Mouse (Mus musculus): Measurements from ENCODE around the gene Clpb.
A peak's percentile ranks its signal among the peaks of the same experiment; 100 is the strongest.

Gene Clpb

DNA sequence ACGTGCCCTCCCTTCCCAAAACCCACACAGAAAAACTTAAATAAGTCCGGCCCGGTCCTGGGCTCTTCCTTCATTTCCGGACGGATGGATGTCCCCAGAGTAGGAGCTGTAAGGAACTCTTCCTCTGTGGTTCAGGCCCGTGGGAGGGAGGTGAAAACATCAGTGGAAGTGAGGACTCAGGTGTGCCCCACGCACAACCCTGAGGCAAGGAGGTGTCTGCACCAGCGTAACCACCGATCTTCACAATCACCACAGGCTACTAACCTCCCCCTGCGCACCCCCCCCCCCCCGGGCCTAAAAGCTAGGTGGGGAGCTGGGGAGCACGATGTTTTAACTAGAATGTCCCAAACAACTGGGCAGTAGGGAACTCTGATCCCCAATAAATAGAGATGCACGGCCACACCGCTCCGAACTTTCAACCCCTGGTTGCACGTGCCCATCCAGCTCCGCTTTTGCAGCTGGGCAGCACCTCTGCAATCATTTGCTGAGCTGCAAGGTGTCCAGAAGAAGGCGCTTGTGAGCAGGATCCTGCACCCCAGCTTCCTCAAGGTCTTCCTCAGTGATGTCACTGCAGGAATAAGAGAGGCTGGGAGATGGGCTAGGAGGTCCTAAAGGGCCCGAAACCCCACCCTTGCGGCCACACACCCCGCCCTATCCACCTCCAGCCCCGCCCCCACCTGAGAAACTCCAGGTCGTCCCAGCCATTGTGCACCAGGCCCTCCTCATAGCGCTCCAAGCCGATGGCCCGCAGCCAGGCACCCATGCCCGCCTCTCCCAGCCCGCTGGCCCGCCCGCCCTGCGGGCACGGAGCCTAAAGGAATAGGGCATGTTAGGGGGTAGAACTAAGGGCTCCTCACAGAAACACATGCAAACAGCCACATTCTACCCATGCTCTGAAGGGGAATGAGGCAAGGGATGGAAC lies 159.7 kb downstream of the Clpb start:
- DNase-seq: no peak

DNA sequence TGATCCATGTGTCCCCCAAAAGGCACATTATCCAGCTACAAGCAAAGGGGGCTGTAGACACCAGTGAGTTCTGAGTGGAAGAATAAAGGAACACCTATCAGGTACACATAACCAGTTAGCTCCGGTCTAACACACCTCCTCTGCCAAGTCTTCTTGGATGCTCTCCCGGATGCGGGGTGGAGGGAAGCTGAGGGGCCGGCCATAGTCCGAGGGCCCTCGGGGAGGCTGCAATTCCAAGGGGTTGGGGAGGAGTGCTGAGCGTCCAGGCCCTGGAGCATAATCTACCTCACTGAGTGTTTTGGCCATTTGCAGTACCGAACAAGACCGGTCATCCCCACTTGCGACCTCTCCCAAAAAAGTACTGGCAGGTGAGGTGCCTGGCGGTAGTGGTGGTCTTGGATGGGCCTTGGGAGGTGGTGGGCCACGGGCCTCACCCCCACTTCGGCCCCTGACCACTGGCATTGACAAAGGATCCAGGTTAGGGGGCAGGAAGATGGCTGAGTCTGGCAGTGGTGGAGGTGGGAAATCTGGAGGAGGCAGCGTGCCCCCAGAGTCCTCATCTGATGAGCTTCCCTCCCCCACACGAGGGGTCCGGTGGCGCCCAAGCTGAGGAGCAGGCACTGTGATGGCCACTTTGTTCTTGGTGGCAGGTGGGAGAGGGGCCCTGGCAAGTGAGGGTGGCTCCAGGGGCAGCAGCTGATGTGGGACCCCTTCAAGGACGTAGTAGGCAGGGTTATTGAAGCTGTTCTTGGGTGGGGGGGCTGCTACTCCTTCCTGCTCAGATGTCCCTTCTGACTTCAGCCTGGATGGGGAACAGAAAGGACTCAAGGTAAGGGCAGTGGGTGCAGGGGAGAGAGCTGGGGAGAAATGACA lies 160.6 kb downstream of the Clpb start:
- no peak for DNase-seq

DNA sequence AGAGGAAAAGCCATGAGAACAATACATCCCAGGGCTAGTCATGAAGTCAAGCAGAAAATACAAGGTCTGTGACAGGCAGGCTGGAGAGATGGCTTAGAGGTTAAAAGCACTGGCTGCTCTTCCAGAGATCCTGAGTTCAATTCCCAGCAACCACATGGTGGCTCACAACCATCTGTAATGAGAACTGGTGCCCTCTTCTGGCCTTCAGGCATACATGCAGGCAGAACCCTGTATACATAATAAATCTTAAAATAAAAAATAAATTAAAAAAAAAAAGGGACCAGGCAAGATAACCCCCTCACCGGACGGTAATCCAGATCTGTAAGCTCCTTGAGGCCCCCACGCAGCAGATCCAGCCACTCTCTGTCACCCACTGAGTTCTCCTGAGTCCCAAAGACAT lies 166.9 kb downstream of the Clpb start:
- DNase-seq: no peak

DNA sequence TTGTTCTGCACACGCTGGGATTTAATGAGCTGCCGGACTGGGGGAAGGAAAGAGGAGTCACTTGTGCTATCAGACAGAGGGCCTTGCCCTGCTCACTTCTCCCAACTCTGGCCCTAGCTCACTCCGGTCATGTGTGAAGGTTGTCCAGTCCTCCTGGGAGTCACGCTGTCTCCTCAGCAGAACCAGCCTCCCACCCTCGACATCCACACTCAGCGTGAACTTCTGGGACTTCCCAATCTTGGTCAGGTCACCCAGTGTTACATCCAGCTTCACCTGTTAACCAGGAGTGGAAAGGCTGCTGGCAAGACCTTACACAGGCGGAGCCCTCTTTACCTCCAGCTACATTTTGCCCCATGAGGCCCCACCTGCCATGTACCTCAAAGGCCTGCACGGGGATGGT lies 168.0 kb downstream of the Clpb start:
- DNase-seq: no peak

DNA sequence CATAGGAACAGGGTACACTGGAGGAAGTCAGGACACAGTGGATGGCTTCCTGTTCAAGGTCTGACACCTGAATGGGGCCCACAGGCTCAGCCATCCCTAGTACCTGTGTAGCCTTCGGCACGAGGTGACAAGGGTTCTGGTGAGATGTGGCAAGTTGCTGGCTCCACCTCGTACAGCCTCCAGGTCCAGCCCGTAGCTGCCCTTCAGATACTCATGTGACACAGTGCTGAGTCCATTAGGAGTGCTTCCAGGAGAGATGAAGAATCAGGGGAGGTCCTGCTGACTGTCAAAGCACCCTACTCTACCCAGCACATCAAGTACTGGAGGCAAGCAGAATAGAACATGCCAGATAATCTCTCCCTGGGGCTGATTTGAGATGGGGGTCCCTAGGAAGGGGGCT lies 168.9 kb downstream of the Clpb start:
- no peak for DNase-seq

DNA sequence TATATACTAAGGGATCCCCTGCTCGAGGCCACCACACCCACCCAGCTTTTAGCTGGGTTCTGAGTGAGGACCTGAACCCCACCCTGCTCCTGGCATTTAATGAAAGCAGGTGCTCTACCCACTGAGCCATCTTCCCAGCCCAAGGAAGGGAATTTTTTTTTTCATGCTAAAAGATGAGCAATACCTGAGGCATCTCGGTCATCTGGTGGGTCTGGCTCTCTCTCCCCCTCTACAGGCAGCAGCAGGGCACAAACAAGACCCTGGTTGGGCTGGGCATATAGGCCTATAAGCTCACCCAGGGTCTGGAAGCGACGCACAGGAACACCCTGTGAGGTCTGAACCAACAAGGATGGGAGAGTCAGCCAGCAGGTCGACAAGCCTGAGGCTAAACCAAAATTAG lies 169.9 kb downstream of the Clpb start:
- no peak for DNase-seq

DNA sequence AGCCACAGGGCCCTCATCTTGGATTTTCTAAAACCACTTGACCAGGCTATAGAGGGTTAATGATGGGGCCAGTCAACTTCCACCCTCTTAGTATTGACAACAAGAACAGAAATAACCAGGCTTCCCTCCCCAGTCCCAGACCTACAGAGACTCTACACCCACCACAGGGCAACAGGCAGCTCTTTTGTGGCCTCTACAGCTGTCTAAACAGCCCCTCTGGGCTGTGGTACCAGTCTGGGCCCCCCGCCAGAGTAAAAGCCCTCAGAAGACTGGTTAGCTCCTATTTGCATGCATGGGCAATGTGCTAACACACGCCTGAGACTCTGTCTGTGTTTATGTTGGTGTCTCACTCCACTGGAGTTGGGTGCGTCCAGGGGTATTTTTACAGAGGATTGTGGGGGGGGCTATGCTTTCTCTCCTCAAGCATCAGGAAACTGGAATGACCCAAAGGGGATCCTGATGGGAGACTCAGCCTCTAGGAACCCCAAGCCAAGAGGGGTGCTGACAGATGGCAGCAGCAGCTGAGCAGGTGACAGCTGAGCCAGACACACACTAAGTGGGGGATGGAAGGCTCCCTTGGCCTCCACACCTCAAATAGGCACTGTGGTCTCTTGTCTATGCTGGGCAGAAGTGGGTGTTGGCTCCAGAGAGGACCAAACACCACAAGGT lies 170.6 kb downstream of the Clpb start:
- DNase-seq: no peak

DNA sequence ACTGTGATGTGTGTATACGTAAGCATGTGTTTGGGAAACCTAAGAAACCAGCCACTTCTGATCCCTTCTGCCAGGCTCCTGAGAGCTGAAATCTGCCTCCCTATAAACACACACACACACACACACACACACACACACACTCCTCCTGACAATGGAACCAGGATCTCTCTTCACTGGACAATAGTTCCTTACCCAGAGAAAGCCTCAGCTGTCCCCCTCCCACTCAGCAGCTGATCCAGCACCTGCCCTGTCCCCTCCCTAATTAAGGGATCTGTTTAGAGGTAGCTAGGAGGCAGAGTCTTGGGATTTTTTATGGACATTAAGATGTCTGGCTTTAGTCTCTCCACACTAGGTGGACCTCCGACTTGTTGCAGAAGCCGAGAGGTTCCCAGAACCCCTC lies 171.5 kb downstream of the Clpb start:
- DNase-seq: no peak

DNA sequence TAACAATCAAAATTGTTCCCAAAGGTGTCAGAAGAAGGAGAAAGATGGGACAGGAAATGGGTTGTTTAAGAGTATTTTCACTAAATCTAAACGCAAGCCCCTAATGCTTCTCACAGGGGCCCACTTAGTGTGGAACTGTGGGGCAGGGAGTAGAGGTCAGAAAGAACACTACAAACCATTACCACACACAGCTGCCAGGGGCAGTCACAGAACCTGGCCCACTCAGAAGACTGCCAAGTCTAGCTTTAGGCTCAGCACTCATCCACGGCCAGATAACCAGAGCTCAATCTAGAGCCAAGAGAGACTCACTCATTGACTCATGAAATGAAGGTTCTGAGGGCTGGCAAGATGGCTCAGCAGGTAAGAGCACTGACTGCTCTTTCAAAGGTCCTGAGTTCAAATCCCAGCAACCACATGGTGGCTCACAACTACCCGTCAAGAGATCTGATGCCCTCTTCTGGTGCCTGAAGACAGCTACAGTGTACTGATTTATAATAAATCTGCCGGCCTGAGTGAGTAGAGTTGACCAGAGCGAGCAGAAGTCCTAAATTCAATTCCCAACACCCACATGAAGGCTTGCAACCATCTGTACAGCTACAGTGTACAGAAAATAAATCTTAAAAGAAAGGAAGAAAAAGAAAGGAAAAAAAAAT lies 172.2 kb downstream of the Clpb start:
- no peak for DNase-seq

DNA sequence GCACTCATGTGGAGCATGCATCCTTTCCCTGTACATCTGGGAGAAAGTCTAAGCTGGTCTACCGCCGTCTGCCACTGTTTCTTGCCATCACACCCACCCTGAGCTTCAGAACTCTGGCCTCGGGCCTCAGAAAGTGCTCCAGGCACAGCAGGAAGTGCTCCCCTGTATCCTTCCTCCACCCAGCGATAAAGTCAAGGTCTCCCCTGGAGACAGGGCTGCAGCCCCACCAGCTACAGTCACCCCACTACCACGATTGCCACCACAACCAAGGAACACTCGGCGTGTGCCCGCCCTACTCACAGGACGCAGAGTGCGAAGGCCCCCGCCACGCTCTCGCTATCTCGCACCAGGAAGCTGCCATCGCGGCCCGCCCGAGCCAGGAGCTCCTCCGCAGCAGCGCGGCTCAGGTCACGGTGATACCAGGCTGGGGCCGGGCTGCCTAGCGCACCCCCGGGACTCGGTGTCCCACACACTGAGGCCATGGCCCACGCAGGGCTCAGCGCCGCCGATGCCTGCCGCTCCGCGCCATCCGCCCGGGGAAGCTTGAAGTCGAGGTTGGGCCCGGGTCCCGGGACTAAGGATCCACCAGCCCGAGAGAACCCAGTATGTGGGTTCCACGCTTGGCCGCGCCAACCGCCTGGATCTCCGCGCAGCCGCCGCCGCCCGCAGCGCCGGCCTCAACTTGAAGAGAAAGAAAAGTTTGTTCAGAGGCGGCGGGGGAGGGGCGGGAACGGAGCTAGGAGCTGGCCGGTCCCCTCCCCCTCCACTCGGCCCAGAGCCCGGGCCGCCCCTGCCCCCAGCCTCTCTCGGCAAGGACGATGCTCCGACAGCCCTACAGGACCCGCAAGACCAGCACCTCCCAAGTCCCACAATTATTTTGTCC lies 173.1 kb downstream of the Clpb start:
- no peak for DNase-seq

DNA sequence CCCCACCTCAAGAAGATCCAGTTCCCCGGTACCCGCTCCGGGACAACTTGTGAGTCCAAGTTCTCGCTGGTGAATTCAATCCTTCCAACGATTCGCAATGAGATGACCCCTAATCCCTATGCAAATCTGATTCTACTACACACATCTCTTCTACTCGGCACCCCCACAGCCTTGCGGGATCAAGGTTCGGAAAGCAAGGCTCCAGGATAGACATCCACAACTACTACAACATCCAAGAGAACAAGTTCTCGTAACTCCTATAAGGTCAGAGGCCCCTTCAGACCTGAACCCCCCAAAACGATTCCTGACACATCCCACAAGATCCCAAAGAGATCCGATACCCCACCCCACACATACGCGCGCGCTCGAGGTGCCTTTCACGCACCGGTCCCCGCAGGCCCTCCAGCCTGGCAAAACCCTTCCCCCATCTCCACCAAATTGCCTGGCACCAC lies 173.7 kb downstream of the Clpb start:
- no peak for DNase-seq

DNA sequence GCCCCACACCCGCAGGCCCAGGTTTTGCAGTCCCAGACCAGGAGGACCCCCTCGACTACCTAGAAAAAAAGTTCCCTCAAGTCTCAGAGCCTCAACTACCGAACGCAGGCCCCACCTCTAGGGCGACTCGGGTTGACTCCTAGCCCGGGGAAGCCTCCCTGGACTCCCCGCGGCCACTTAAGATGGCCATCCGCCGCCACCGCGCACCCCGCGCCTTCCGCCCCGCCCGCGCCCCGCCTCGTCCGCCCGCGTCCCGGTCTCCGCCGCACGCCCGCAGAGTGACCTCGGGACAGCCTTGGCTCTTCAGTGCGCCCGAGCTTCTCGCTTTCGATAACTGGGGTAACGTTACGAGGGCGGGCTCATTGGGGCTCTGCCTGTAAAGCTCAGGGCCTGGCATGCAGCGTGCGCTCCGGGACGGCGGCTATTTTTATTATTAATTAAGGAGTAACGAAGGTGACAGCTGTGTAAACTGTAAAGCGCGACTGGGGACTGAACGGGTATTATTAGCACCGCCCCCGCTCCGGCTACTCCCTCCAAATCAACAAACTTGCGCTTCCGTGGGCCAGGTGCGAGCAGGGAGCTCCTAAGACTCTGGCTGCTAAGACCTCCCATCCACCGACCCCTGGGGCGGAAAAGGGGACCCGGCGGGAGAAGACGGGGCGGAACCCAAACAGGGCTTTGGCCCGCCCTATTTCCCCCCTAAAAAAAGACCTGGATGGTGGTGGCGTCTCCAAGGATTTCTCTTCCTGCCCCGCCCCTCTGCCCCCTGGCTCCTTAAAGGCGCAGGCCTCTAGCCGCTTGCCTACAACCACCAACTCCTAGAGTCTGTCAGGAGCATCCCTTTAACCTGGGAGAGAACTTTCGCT lies 174.4 kb downstream of the Clpb start, which contains the start of gene Inppl1:
Inppl1 (minus strand) TSS at position 624 of the 866 bp plus-strand sequence.
- DNase-seq: peak; percentile 87

DNA sequence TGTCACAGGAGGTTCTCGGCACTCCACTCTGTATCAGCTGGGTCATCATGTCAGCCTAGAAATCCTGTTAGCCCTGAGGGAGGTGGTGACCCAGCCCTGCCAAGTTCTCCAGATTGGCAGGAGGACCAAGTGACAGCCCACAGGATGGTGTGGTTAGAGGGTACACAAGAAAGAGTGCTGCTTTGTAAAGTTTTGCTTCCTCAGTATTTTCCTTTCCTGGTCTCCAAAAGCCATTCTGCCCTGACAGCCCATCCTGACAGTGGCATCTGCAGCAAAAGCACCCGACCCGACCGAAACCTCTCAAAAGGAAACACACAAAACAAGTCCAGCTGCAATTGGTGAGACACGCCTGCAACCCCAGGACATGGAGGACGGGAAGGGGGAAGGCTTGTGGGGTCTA lies 180.8 kb downstream of the Clpb start:
- no peak for DNase-seq
